Mouse (Mus musculus) heart, postnatal 0 days (tissue): ENCODE data around the gene Btbd11. TPM values are rescaled to one million over a fixed set of nuclear protein-coding genes. Genes with fewer than 3 reads are reported as not detected.

Experiments used
- ATAC-seq: fragments of 200-750 bp; cut with Nextera tagmentation; 2 replicates; pipeline ENCODE4 v1.8.0; 2017; ENCODE audit warnings: low read depth, moderate number of reproducible peaks, moderate library complexity; ENCODE audit not compliant: insufficient read depth
- DNase-seq: peaks from one replicate; pipeline ENCODE4 v3.0.0-alpha.2; 2016; ENCODE audit warnings: low spot score
- H3K27ac ChIP-seq: fragments of 300-500 bp; sonication (generic); 2 replicates; pipeline ENCODE4 v1.5.1; 2014; ENCODE audit warnings: low read depth, mild to moderate bottlenecking
- H3K27me3 ChIP-seq: fragments of 300-500 bp; sonication (generic); 2 replicates; pipeline ENCODE4 v1.6.1; 2014; ENCODE audit warnings: low read length, mixed read lengths; ENCODE audit not compliant: control insufficient read depth, insufficient read depth
- H3K36me3 ChIP-seq: fragments of 300-500 bp; sonication (generic); replicated peaks from 2 replicates; pipeline ENCODE4 v1.6.1; 2014; ENCODE audit warnings: low read length, mixed read lengths; ENCODE audit not compliant: control insufficient read depth, insufficient read depth
- H3K4me1 ChIP-seq: fragments of 300-500 bp; sonication (generic); 2 replicates; pipeline ENCODE4 v1.6.1; 2014; ENCODE audit warnings: antibody characterized with exemption; ENCODE audit not compliant: control insufficient read depth, insufficient read depth
- H3K4me2 ChIP-seq: fragments of 300-500 bp; sonication (generic); 2 replicates; pipeline ENCODE4 v1.6.1; 2014; ENCODE audit warnings: low read depth, mild to moderate bottlenecking, low read length, moderate library complexity
- H3K4me3 ChIP-seq: fragments of 300-500 bp; sonication (generic); 2 replicates; pipeline ENCODE4 v1.5.1; 2014; ENCODE audit warnings: low read depth, low read length
- H3K9ac ChIP-seq: fragments of 300-500 bp; sonication (generic); replicated peaks from 2 replicates; pipeline ENCODE4 v1.6.1; 2014; ENCODE audit warnings: low read depth, low read length, mixed read lengths
- H3K9me3 ChIP-seq: fragments of 300-500 bp; sonication (generic); replicated peaks from 2 replicates; pipeline ENCODE4 v1.6.1; 2016; ENCODE audit warnings: low read length; ENCODE audit not compliant: control insufficient read depth
- CTCF ChIP-seq: IDR thresholded peaks from 2 replicates; pipeline ENCODE4 v1.5.1; 2016; ENCODE audit warnings: antibody characterized with exemption, control low read depth, low read depth
- EP300 ChIP-seq: IDR thresholded peaks from 2 replicates; pipeline ENCODE4 v1.6.1; 2016; ENCODE audit warnings: antibody characterized with exemption, low read depth
- WGBS: fragments of 180-500 bp; shearing (Covaris S2); extraction: QIAGEN DNeasy Blood & Tissue Kit; methylation state at CpG from one replicate; pipeline ENCODE4 v1.1.7; 2014; 5-methylcytosine and 5-hydroxymethylcytosine counted together
- polyA plus RNA-seq: library from polyadenylated mRNA; unstranded; fragments of >200 nt; fragmentation: Nextera tagmentation; extraction: Ambion mirVana; gene quantifications from 2 replicates; pipeline ENCODE4 v1.2.1, GENCODE M21; 2015
- total RNA-seq: library from RNA; depleted of rRNA; stranded (reverse); fragments of >200 nt; gene quantifications from 2 replicates; pipeline ENCODE4 v1.2.3, GENCODE M21; 2014; ENCODE audit warnings: low replicate concordance

Gene Btbd11
- total and polyA plus RNA-seq, 2 experiments from 2014 or later: 0.20 to 0.50 TPM

GRCm38 (mm10) chr10:85359501-85360066 lies 27.0 kb upstream of the Btbd11 start:
- Histone ChIP-seq H3K4me1 (no peaks in the 10 kb centered on the region), H3K4me3 (no peak overlapping the region), H3K9me3 (no peaks in the 10 kb centered on the region), H3K27me3 (no peaks in the 10 kb centered on the region), H3K27ac (no peak overlapping the region), H3K36me3 (no peaks in the 10 kb centered on the region), H3K9ac (no peak overlapping the region), H3K4me2 (no peak overlapping the region)
- 71% methylated on average over 3 of the region's 3 CpGs for WGBS
- DNase-seq (no peak), ATAC-seq (no peak)
- TF ChIP-seq EP300 (no peak), CTCF (no peak)

GRCm38 (mm10) chr10:85362766-85363442 lies 23.7 kb upstream of the Btbd11 start:
- H3K27me3 ChIP-seq: no peaks in the 10 kb centered on the region
- no peaks in the 10 kb centered on the region for H3K4me1 ChIP-seq
- DNase-seq: no peak
- H3K9me3 ChIP-seq: no peaks in the 10 kb centered on the region
- H3K36me3 ChIP-seq: no peaks in the 10 kb centered on the region
- TF ChIP-seq CTCF: no peak
- TF ChIP-seq EP300: no peak
- H3K4me2 ChIP-seq: no peak overlapping the region
- no peak overlapping the region for H3K4me3 ChIP-seq
- ATAC-seq: no peak
- H3K9ac ChIP-seq: no peak overlapping the region
- 71% methylated on average over 9 of the region's 9 CpGs for WGBS
- H3K27ac ChIP-seq: no peak overlapping the region

DNA sequence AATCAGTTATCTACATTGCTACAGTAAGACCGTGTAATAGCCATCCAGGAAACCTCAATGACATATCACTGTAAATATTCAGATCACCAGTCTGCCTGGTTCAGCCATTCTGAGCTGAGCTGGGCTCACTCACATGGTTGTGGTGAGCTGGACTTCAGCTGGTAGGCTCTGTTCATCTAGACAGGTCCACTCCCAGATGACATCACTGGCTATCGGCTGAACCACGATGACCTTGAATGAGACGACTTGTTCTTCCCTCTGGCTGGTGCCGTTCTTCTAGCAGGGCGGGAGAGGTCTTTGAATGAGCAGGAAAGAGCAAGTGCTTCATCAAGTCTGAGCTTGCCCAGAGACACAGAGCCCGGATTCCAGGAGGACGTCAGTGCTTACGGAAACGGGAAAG lies 19.7 kb upstream of the Btbd11 start:
- Histone ChIP-seq H3K27me3 (no peaks in the 10 kb centered on the region), H3K4me3 (no peak overlapping the region), H3K4me2 (no peak overlapping the region), H3K36me3 (no peaks in the 10 kb centered on the region), H3K9me3 (no peaks in the 10 kb centered on the region), H3K4me1 (no peaks in the 10 kb centered on the region), H3K27ac (no peak overlapping the region), H3K9ac (no peak overlapping the region)
- WGBS: 61% methylated on average over 10 of the region's 10 CpGs
- DNase-seq (no peak), ATAC-seq (no peak)
- TF ChIP-seq CTCF (no peak), EP300 (no peak)

DNA sequence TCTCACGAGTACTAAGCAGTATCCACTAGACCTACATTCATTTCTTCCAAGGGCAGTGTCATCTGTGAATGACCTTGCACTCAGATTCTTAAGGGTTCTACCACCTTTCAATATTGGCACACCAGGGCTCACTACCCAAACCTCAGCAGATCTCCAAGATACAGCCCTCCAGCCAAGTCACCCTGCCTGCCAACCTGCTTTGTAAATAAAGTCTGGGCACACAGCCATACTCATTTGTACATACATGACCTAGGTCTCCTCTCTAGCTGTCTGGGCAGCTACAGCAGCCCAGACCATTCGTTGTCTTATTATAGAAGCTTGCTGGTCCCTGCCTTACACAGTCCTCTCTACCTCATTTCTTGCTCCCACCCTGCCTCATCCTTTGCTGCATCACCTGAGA lies 15.3 kb upstream of the Btbd11 start:
- TF ChIP-seq EP300 (no peak), CTCF (no peak)
- DNase-seq (no peak), ATAC-seq (no peak)
- H3K36me3 ChIP-seq: no peaks in the 10 kb centered on the region
- H3K27ac ChIP-seq: no peak overlapping the region
- H3K4me1 ChIP-seq: no peaks in the 10 kb centered on the region
- no peak overlapping the region for H3K9ac ChIP-seq
- no peaks in the 10 kb centered on the region for H3K27me3 ChIP-seq
- 36% methylated on average over 2 of the region's 2 CpGs for WGBS
- no peaks in the 10 kb centered on the region for H3K9me3 ChIP-seq
- no peak overlapping the region for H3K4me3 ChIP-seq
- H3K4me2 ChIP-seq: no peak overlapping the region

DNA sequence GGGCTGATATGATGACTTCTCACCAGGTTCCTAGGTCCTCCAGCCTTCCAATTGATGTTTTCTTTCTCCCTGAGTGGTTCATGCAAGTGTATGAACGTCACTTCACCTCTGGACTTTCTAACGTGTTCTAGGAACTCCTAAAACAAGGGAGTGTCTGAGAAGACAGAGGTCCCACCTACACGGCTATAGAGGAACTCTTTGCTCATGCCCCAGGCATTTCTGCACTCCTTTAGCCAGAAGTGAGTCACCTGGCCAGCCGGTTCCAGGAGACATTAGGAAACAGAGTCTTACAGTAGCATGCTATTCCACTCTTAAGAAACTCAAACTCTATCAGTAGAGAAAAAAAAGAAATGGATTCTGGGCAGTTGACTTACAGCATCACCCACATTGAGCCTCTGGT lies 14.5 kb upstream of the Btbd11 start:
- Histone ChIP-seq H3K9ac (no peak overlapping the region), H3K4me2 (no peak overlapping the region), H3K9me3 (no peaks in the 10 kb centered on the region), H3K36me3 (no peaks in the 10 kb centered on the region), H3K4me1 (no peaks in the 10 kb centered on the region), H3K4me3 (no peak overlapping the region), H3K27me3 (no peaks in the 10 kb centered on the region), H3K27ac (no peak overlapping the region)
- 63% methylated on average over 4 of the region's 4 CpGs for WGBS
- DNase-seq (no peak), ATAC-seq (no peak)
- TF ChIP-seq EP300 (no peak), CTCF (no peak)

- no peak overlapping the region for H3K4me3 ChIP-seq
- TF ChIP-seq CTCF: no peak
- TF ChIP-seq EP300: no peak
- H3K4me1 ChIP-seq: no peaks in the 10 kb centered on the region
- H3K4me2 ChIP-seq: no peak overlapping the region
- no peak for ATAC-seq
- 17% methylated on average over 8 of the region's 8 CpGs for WGBS
- H3K27me3 ChIP-seq: no peaks in the 10 kb centered on the region
- no peaks in the 10 kb centered on the region for H3K36me3 ChIP-seq
- no peaks in the 10 kb centered on the region for H3K9me3 ChIP-seq
- no peak overlapping the region for H3K9ac ChIP-seq
- H3K27ac ChIP-seq: no peak overlapping the region
- DNase-seq: no peak
Measured at GRCm38 (mm10) chr10:85378972-85379371, 7.6 kb upstream of the Btbd11 start.
